Mouse (Mus musculus) heart, adult 2 months (tissue): ENCODE data around the gene Fam78a.

Source experiments
- CTCF ChIP-seq: fragments of 200-600 bp; IDR thresholded peaks from 2 replicates; pipeline ENCODE4 v1.8.1; 2022; ENCODE audit warnings: antibody characterized with exemption, mild to moderate bottlenecking, moderate library complexity
- EP300 ChIP-seq: fragments of 200-500 bp; IDR thresholded peaks from 2 replicates; pipeline ENCODE4 v1.6.1; 2011; ENCODE audit warnings: low read depth, low read length, control low read depth; ENCODE audit not compliant: insufficient read depth
- POLR2A ChIP-seq: fragments of 200-500 bp; IDR thresholded peaks from 2 replicates; pipeline ENCODE4 v1.6.1; 2011; ENCODE audit warnings: mild to moderate bottlenecking, low read depth, low read length, control low read depth; ENCODE audit not compliant: insufficient read depth

DNA sequence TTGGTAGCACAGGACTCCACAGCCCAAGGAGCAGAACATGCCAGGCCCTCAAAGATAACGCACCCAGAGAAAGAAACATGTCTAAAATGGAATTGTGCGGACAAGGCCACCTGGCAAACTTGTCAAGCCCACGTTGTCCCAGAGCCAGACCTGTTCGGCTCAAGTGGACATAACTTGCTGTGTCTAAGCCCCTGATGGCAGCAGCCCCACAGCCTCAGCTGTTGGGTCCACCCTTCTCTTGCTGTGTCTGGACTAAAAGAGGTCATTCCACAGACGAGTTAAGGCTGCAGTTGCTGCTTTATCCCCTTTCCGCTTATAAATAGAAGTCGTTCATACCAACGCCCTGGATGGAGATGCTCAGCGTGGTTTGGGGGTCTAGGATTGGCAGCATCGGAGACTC lies 28.1 kb downstream of the Fam78a start:
- TF ChIP-seq CTCF (no peak), POLR2A (no peak), EP300 (no peak)
